ENCODE assay signal across 11 mouse cellular contexts in genomic region chr11:84521751-84522299, GRCm38 (mm10). TPM values are rescaled to one million over a fixed set of nuclear protein-coding genes. Genes with fewer than 3 reads are reported as not detected.
DNase-seq lines count a peak whose midpoint lies in the region; ATAC-seq lines count a peak whose summit lies in the region.
"Had no signal": no experiment of that assay in that cellular context is flagged by ENCODE, and none has a peak within 500 bp of the region (broad histone marks: within the 10 kb centered on the region; RNA-seq: fewer than 3 reads in every experiment).

No protein-coding gene starts in this region.

- H3K36me3 ChIP-seq in liver, embryonic 13.5 days, result no peaks in the 10 kb centered on the region
- H3K36me3 ChIP-seq in liver, embryonic 11.5 days (ENCODE audit: control insufficient read depth, insufficient read depth, low read length), result no peaks in the 10 kb centered on the region
- no peaks in the 10 kb centered on the region for H3K36me3 ChIP-seq in embryonic facial prominence, embryonic 10.5 days (replicated peaks)
- no peaks in the 10 kb centered on the region for H3K36me3 ChIP-seq in hindbrain, embryonic 16.5 days (ENCODE audit: control insufficient read depth, insufficient read depth, low read length)
- H3K36me3 ChIP-seq in midbrain, embryonic 16.5 days (ENCODE audit: control insufficient read depth, insufficient read depth, low read length), result no peaks in the 10 kb centered on the region

- H3K4me1 ChIP-seq in liver, embryonic 13.5 days (replicated peaks), result peaks cover 23% of the 10 kb centered on the region
- peaks cover 4% of the 10 kb centered on the region for H3K4me1 ChIP-seq in liver, embryonic 11.5 days (replicated peaks; ENCODE audit: control insufficient read depth, insufficient read depth, low read length)
- peaks cover 40% of the 10 kb centered on the region for H3K4me1 ChIP-seq in embryonic facial prominence, embryonic 10.5 days
- peaks cover 11% of the 10 kb centered on the region for H3K4me1 ChIP-seq in hindbrain, embryonic 16.5 days (ENCODE audit: control insufficient read depth, insufficient read depth, low read depth, low read length)
- H3K4me1 ChIP-seq in midbrain, embryonic 16.5 days (ENCODE audit: control insufficient read depth, insufficient read depth, low read length), result peaks cover 15% of the 10 kb centered on the region

- H3K9ac ChIP-seq in liver, embryonic 13.5 days, result no peak overlapping the region
- no peak overlapping the region for H3K9ac ChIP-seq in liver, embryonic 11.5 days (ENCODE audit: low read depth, low read length)
- peak overlapping the region; percentile 52 for H3K9ac ChIP-seq in hindbrain, embryonic 16.5 days (ENCODE audit: low read depth, low read length)
- H3K9ac ChIP-seq in midbrain, embryonic 16.5 days (ENCODE audit: low read depth, low read length), result peak overlapping the region; percentile 78

- H3K27me3 ChIP-seq in liver, embryonic 13.5 days, result peaks cover 97% of the 10 kb centered on the region
- peaks cover 97% of the 10 kb centered on the region for H3K27me3 ChIP-seq in liver, embryonic 11.5 days (replicated peaks; ENCODE audit: control insufficient read depth, insufficient read depth, low read length)
- peaks cover 100% of the 10 kb centered on the region for H3K27me3 ChIP-seq in embryonic facial prominence, embryonic 10.5 days (replicated peaks; ENCODE audit: low read depth, poor library complexity, severe bottlenecking)
- peaks cover 25% of the 10 kb centered on the region for H3K27me3 ChIP-seq in hindbrain, embryonic 16.5 days (replicated peaks; ENCODE audit: control insufficient read depth, insufficient read depth, low read length)
- H3K27me3 ChIP-seq in midbrain, embryonic 16.5 days (ENCODE audit: control insufficient read depth, insufficient read depth, low read depth, low read length), result peaks cover 27% of the 10 kb centered on the region

- H3K27ac ChIP-seq in liver, embryonic 13.5 days, result no peak overlapping the region
- no peak overlapping the region for H3K27ac ChIP-seq in liver, embryonic 11.5 days (ENCODE audit: low read depth, low read length)
- no peak overlapping the region for H3K27ac ChIP-seq in embryonic facial prominence, embryonic 10.5 days (replicated peaks)
- H3K27ac ChIP-seq in hindbrain, embryonic 16.5 days (ENCODE audit: low read depth, low read length), result peak overlapping the region; percentile 75
- peak overlapping the region; percentile 75 for H3K27ac ChIP-seq in midbrain, embryonic 16.5 days (ENCODE audit: low read length)
- H3K27ac ChIP-seq: layer of hippocampus, adult 2 months had no signal

- H3K4me3 ChIP-seq in liver, embryonic 13.5 days (replicated peaks), result no peak overlapping the region
- H3K4me3 ChIP-seq in liver, embryonic 11.5 days (ENCODE audit: low read depth, low read length), result no peak overlapping the region
- peak overlapping the region; percentile 14; the same call in 1 of the 2 replicates for H3K4me3 ChIP-seq in embryonic facial prominence, embryonic 10.5 days
- peak overlapping the region; percentile 43 for H3K4me3 ChIP-seq in hindbrain, embryonic 16.5 days (ENCODE audit: low read length)
- H3K4me3 ChIP-seq in midbrain, embryonic 16.5 days (ENCODE audit: low read depth, low read length), result peak overlapping the region; percentile 55
- H3K4me3 ChIP-seq: layer of hippocampus, adult 2 months had no signal

- WGBS in liver, embryonic 13.5 days (ENCODE audit: insufficient replicate concordance), result 17% methylated on average over 24 of the region's 24 CpGs
- 25% methylated on average over 24 of the region's 24 CpGs for WGBS in liver, embryonic 11.5 days
- WGBS in embryonic facial prominence, embryonic 10.5 days, result 5% methylated on average over 24 of the region's 24 CpGs
- WGBS in hindbrain, embryonic 16.5 days, result 5% methylated on average over 24 of the region's 24 CpGs
- WGBS in midbrain, embryonic 16.5 days, result 6% methylated on average over 24 of the region's 24 CpGs

- H3K4me2 ChIP-seq in liver, embryonic 13.5 days, result peak overlapping the region; percentile 49; the same call in 1 of the 2 replicates
- no peak overlapping the region for H3K4me2 ChIP-seq in liver, embryonic 11.5 days
- peak overlapping the region; percentile 68 for H3K4me2 ChIP-seq in hindbrain, embryonic 16.5 days (ENCODE audit: low read length)
- H3K4me2 ChIP-seq in midbrain, embryonic 16.5 days (ENCODE audit: low read length), result peak overlapping the region; percentile 58

- no peak for DNase-seq in liver, embryonic 13.5 days
- DNase-seq in liver, embryonic 11.5 days (ENCODE audit: low spot score), result no peak
- DNase-seq in embryonic facial prominence, embryonic 10.5 days (ENCODE audit: low spot score), result peak; percentile 33
- no peak for DNase-seq in layer of hippocampus, adult 18-20 months (ENCODE audit: low spot score in 2 of 2)

- H3K9me3 ChIP-seq in liver, embryonic 13.5 days (replicated peaks), result no peaks in the 10 kb centered on the region
- H3K9me3 ChIP-seq in liver, embryonic 11.5 days (ENCODE audit: control insufficient read depth, low read length), result no peaks in the 10 kb centered on the region
- no peaks in the 10 kb centered on the region for H3K9me3 ChIP-seq in embryonic facial prominence, embryonic 10.5 days
- no peaks in the 10 kb centered on the region for H3K9me3 ChIP-seq in hindbrain, embryonic 16.5 days (ENCODE audit: control insufficient read depth, low read length)
- H3K9me3 ChIP-seq in midbrain, embryonic 16.5 days (replicated peaks; ENCODE audit: control insufficient read depth, low read length, poor library complexity, severe bottlenecking), result no peaks in the 10 kb centered on the region

- ATAC-seq in liver, embryonic 13.5 days (ENCODE audit: low read depth), result no peak
- ATAC-seq in liver, embryonic 11.5 days (replicated peaks; ENCODE audit: low FRiP score), result no peak
- ATAC-seq in hindbrain, embryonic 16.5 days, result no peak
- no peak for ATAC-seq in midbrain, embryonic 16.5 days
- ATAC-seq in erythroblast, adult 5-6 weeks (replicated peaks; ENCODE audit: low FRiP score, poor library complexity, severe bottlenecking), result no peak
- ATAC-seq in megakaryocyte, adult 5-6 weeks (ENCODE audit: poor library complexity, severe bottlenecking), result no peak

RNA-seq across cellular contexts. Expression of gene Lhx1, which starts 3.5 kb away (rescaled TPM):
- polyA plus RNA-seq in liver, embryonic 13.5 days (2015; fragmentation: Nextera tagmentation; extraction: Ambion mirVana), result 0.02 and 0.05 TPM in 2 replicates
- 0.32 TPM in 1 of 2 replicates, not detected in the other for polyA plus RNA-seq in liver, embryonic 11.5 days (2014; fragmentation: Nextera tagmentation; extraction: Ambion mirVana)
- polyA plus RNA-seq in embryonic facial prominence, embryonic 10.5 days (2016; fragmentation: Nextera tagmentation; extraction: Ambion mirVana), result 1.4 and 2.4 TPM in 2 replicates
- 35.9 and 43.0 TPM in 2 replicates for polyA plus RNA-seq in hindbrain, embryonic 16.5 days (2015; fragmentation: Nextera tagmentation; extraction: Ambion mirVana)
- polyA plus RNA-seq in midbrain, embryonic 16.5 days (2015; fragmentation: Nextera tagmentation; extraction: Ambion mirVana), result 25.3 and 30.0 TPM in 2 replicates
- 0.42 TPM in 1 of 2 replicates, not detected in the other for total RNA-seq in erythroblast, adult 5-6 weeks (2015; ENCODE audit: low replicate concordance)
- not detected in 2 replicates for total RNA-seq in erythroblast, adult 5-6 weeks (2017; ENCODE audit: low replicate concordance)
- total RNA-seq in megakaryocyte, adult 5-6 weeks (2015), result 0.31 and 0.73 TPM in 2 replicates
- 0.53 TPM in 1 of 2 replicates, not detected in the other for total RNA-seq in megakaryocyte, adult 5-6 weeks (2017)
- under 1 TPM; 0.27 to 0.28 TPM for total RNA-seq in layer of hippocampus, adult 18-20 months (2021)
- total RNA-seq: gastrocnemius, adult 8-10 months had no signal
- polyA plus RNA-seq: thymus, postnatal 0 days had no signal

RNA-seq across cellular contexts. Expression of gene Aatf, which starts 8.5 kb away (rescaled TPM):
- polyA plus RNA-seq in liver, embryonic 13.5 days (2015; fragmentation: Nextera tagmentation; extraction: Ambion mirVana), result 44.7 and 52.4 TPM in 2 replicates
- polyA plus RNA-seq in liver, embryonic 11.5 days (2014; fragmentation: Nextera tagmentation; extraction: Ambion mirVana), result 87.6 and 92.8 TPM in 2 replicates
- 57.9 and 58.3 TPM in 2 replicates for polyA plus RNA-seq in embryonic facial prominence, embryonic 10.5 days (2016; fragmentation: Nextera tagmentation; extraction: Ambion mirVana)
- polyA plus RNA-seq in hindbrain, embryonic 16.5 days (2015; fragmentation: Nextera tagmentation; extraction: Ambion mirVana), result 51.0 and 52.1 TPM in 2 replicates
- 49.8 and 53.8 TPM in 2 replicates for polyA plus RNA-seq in midbrain, embryonic 16.5 days (2015; fragmentation: Nextera tagmentation; extraction: Ambion mirVana)
- 13.4 and 20.6 TPM in 2 replicates for total RNA-seq in erythroblast, adult 5-6 weeks (2015; ENCODE audit: low replicate concordance)
- 11.0 and 20.2 TPM in 2 replicates for total RNA-seq in erythroblast, adult 5-6 weeks (2017; ENCODE audit: low replicate concordance)
- total RNA-seq in megakaryocyte, adult 5-6 weeks (2015), result 24.1 and 33.3 TPM in 2 replicates
- total RNA-seq in megakaryocyte, adult 5-6 weeks (2017), result 38.2 and 48.5 TPM in 2 replicates
- 10 to 100 TPM; 21.5 to 21.6 TPM for total RNA-seq in layer of hippocampus, adult 18-20 months (2021)

Comparison
In these comparisons a context has a peak if more than half of its experiments do, and no peak if none do; other contexts are left out.
1. H3K27ac ChIP-seq: peak in hindbrain, embryonic 16.5 days (single experiment) and midbrain, embryonic 16.5 days (single experiment); none in liver, embryonic 13.5 days (single experiment), liver, embryonic 11.5 days (single experiment) and embryonic facial prominence, embryonic 10.5 days (single experiment).
2. H3K4me3 ChIP-seq: peak in embryonic facial prominence, embryonic 10.5 days (single experiment), hindbrain, embryonic 16.5 days (single experiment) and midbrain, embryonic 16.5 days (single experiment); none in liver, embryonic 13.5 days (single experiment) and liver, embryonic 11.5 days (single experiment).
3. H3K9ac ChIP-seq: peak in hindbrain, embryonic 16.5 days (single experiment) and midbrain, embryonic 16.5 days (single experiment); none in liver, embryonic 13.5 days (single experiment) and liver, embryonic 11.5 days (single experiment).